Comparison of ENCODE assay signal across 19 mouse cellular contexts in genomic region chr2:57776154-57776553, GRCm38 (mm10).
"Had no signal": no experiment of that assay in that cellular context is flagged by ENCODE, and none has a peak within 500 bp of the region (broad histone marks: within the 10 kb centered on the region; RNA-seq: fewer than 3 reads in every experiment).

No protein-coding gene starts in this region.

- ATAC-seq: liver, embryonic 12.5 days had no signal

- H3K4me3 ChIP-seq: limb, embryonic 12.5 days; limb, embryonic 15.5 days; liver, embryonic 12.5 days; liver, embryonic 15.5 days; lung, embryonic 15.5 days; megakaryocyte, embryonic 14.5 days; midbrain, embryonic 10.5 days; neural tube, embryonic 12.5 days had no signal

- H3K9ac ChIP-seq: limb, embryonic 12.5 days; limb, embryonic 15.5 days; liver, embryonic 12.5 days; liver, embryonic 15.5 days; lung, embryonic 15.5 days; neural tube, embryonic 12.5 days had no signal

- H3K36me3 ChIP-seq: limb, embryonic 12.5 days; limb, embryonic 15.5 days; liver, embryonic 12.5 days; liver, embryonic 15.5 days; lung, embryonic 15.5 days; midbrain, embryonic 10.5 days; neural tube, embryonic 12.5 days had no signal

- H3K4me2 ChIP-seq: limb, embryonic 12.5 days; limb, embryonic 15.5 days; liver, embryonic 12.5 days; liver, embryonic 15.5 days; lung, embryonic 15.5 days; neural tube, embryonic 12.5 days had no signal

- DNase-seq: kidney, adult 18-20 months; kidney, adult 9 months; kidney, postnatal 14 days; kidney, postnatal 4 days; left cerebral cortex, postnatal 4 days; lung, adult 18-20 months; lung, postnatal 10 days; lung, postnatal 36 days; thymus, adult 18-20 months; thymus, postnatal 14 days; thymus, postnatal 4 days had no signal

- H3K27me3 ChIP-seq: limb, embryonic 12.5 days; limb, embryonic 15.5 days; liver, embryonic 12.5 days; liver, embryonic 15.5 days; lung, embryonic 15.5 days; megakaryocyte, embryonic 14.5 days; neural tube, embryonic 12.5 days had no signal

- H3K27ac ChIP-seq: limb, embryonic 12.5 days; limb, embryonic 15.5 days; liver, embryonic 12.5 days; liver, embryonic 15.5 days; lung, embryonic 15.5 days; midbrain, embryonic 10.5 days; neural tube, embryonic 12.5 days had no signal

- H3K9me3 ChIP-seq: limb, embryonic 12.5 days; limb, embryonic 15.5 days; liver, embryonic 12.5 days; liver, embryonic 15.5 days; lung, embryonic 15.5 days; megakaryocyte, embryonic 14.5 days; midbrain, embryonic 10.5 days; neural tube, embryonic 12.5 days had no signal

- H3K4me1 ChIP-seq: limb, embryonic 12.5 days; limb, embryonic 15.5 days; liver, embryonic 12.5 days; liver, embryonic 15.5 days; lung, embryonic 15.5 days; megakaryocyte, embryonic 14.5 days; midbrain, embryonic 10.5 days; neural tube, embryonic 12.5 days had no signal
